Mouse (Mus musculus) olfactory bulb, adult 2 months (tissue): ENCODE data around the gene Ipo8. TPM values are rescaled to one million over a fixed set of nuclear protein-coding genes. Genes with fewer than 3 reads are reported as not detected.

ENCODE experiments used
- H3K27ac ChIP-seq: fragments of 200-500 bp; 2 replicates; pipeline ENCODE4 v1.5.1; 2012; ENCODE audit warnings: low read depth, low read length; ENCODE audit not compliant: insufficient read depth
- H3K4me1 ChIP-seq: fragments of 200-500 bp; 2 replicates; pipeline ENCODE4 v1.6.1; 2012; ENCODE audit warnings: low read length; ENCODE audit not compliant: control insufficient read depth, insufficient read depth
- H3K4me3 ChIP-seq: fragments of 200-500 bp; 2 replicates; pipeline ENCODE4 v1.5.1; 2012; ENCODE audit warnings: mild to moderate bottlenecking, low read depth, low read length, moderate library complexity; ENCODE audit not compliant: insufficient read depth
- CTCF ChIP-seq: fragments of 200-500 bp; IDR thresholded peaks from 2 replicates; pipeline ENCODE4 v1.5.1; 2012; ENCODE audit warnings: low read depth, mild to moderate bottlenecking, low read length, moderate library complexity; ENCODE audit not compliant: insufficient read depth
- POLR2A ChIP-seq: fragments of 200-500 bp; IDR thresholded peaks from 2 replicates; pipeline ENCODE4 v1.6.1; 2012; ENCODE audit warnings: mild to moderate bottlenecking, low read depth, low read length, moderate library complexity; ENCODE audit not compliant: insufficient read depth
- WGBS: fragments of 180-500 bp; shearing (Covaris S2); methylation state at CpG from one replicate; pipeline ENCODE4 v1.1.7; 2018; 5-methylcytosine and 5-hydroxymethylcytosine counted together
- polyA plus RNA-seq: library from polyadenylated mRNA; stranded (reverse); fragments of >200 nt; gene quantifications from 2 replicates; pipeline ENCODE4 v1.2.4, GENCODE M21; 2012; ENCODE audit warnings: low replicate concordance; ENCODE audit not compliant: missing spikeins, insufficient read depth, insufficient read length

Gene Ipo8
- polyA plus RNA-seq, 1 experiment, result not detected

- Histone ChIP-seq H3K4me3 (no peak overlapping the region), H3K4me1 (no peaks in the 10 kb centered on the region), H3K27ac (no peak overlapping the region)
- WGBS, result 94% methylated on average over 20 of the region's 20 CpGs
- TF ChIP-seq CTCF, result no peak
- no peak for TF ChIP-seq POLR2A
These were observed 97.3 kb downstream of the Ipo8 start for GRCm38 (mm10) chr6:148734012-148734411.

GRCm38 (mm10) chr6:148732920-148733319 is 98.3 kb downstream of the Ipo8 start:
- H3K4me1 ChIP-seq, result no peaks in the 10 kb centered on the region
- TF ChIP-seq CTCF (no peak), POLR2A (no peak)
- H3K27ac ChIP-seq, result no peak overlapping the region
- 85% methylated on average over 1 of the region's 1 CpGs for WGBS
- H3K4me3 ChIP-seq, result no peak overlapping the region

- no peak overlapping the region for H3K27ac ChIP-seq
- TF ChIP-seq CTCF (no peak), POLR2A (no peak)
- WGBS, result 45% methylated on average over 3 of the region's 3 CpGs
These were observed 102.7 kb downstream of the Ipo8 start for GRCm38 (mm10) chr6:148728571-148728970.

GRCm38 (mm10) chr6:148727871-148728524 is 103.3 kb downstream of the Ipo8 start:
- TF ChIP-seq POLR2A (no peak), CTCF (no peak)
- H3K4me3 ChIP-seq, result no peak overlapping the region
- WGBS, result 40% methylated on average over 6 of the region's 6 CpGs
- H3K4me1 ChIP-seq, result no peaks in the 10 kb centered on the region
- H3K27ac ChIP-seq, result no peak overlapping the region

More at GRCm38 (mm10) chr6:148728571-148728970, 102.7 kb downstream of the Ipo8 start:
- Histone ChIP-seq H3K4me3 (no peak overlapping the region), H3K4me1 (no peaks in the 10 kb centered on the region)

GRCm38 (mm10) chr6:148724453-148724852 is 106.8 kb downstream of the Ipo8 start:
- Histone ChIP-seq H3K4me1 (no peaks in the 10 kb centered on the region), H3K4me3 (no peak overlapping the region), H3K27ac (no peak overlapping the region)
- 54% methylated on average over 3 of the region's 3 CpGs for WGBS
- TF ChIP-seq CTCF, result no peak
- no peak for TF ChIP-seq POLR2A

Other genes starting within 250 kb of the Ipo8 start
- not detected in 2 replicates for gene Caprin2, start 64.8 kb upstream of the Ipo8 start, polyA plus RNA-seq
- not detected in 2 replicates for gene Sinhcaf, start 115.0 kb upstream of the Ipo8 start, polyA plus RNA-seq